Comparison of ENCODE assay signal across 7 mouse cellular contexts in genomic region chr1:132125803-132126405, GRCm38 (mm10). TPM values are rescaled to one million over a fixed set of nuclear protein-coding genes. Genes with fewer than 3 reads are reported as not detected.
DNase-seq lines count a peak whose midpoint lies in the region; ATAC-seq and TF ChIP-seq lines count a peak whose summit lies in the region.

No protein-coding gene starts in this region.

- ATAC-seq in kidney, embryonic 14.5 days (ENCODE audit: low FRiP score, low TSS enrichment): no peak

- no peak for TF ChIP-seq CTCF in left cerebral cortex, adult 2 months (IDR thresholded peaks at IDR 0.05)
- no peak for TF ChIP-seq CTCF in cortical plate, adult 2 months (IDR thresholded peaks at IDR 0.05; ENCODE audit: extremely low read depth, insufficient read depth, low read length)

- 0 out of 2 replicates have a peak, but pooled peaks cover 4% of the 10 kb centered on the region for H3K4me1 ChIP-seq in cortical plate, adult 2 months (ENCODE audit: control insufficient read depth, insufficient read depth, low read length)
- peaks cover 25% of the 10 kb centered on the region for H3K4me1 ChIP-seq in kidney, embryonic 14.5 days (ENCODE audit: control insufficient read depth, insufficient read depth, low read length)

- H3K27me3 ChIP-seq in kidney, embryonic 14.5 days (ENCODE audit: control insufficient read depth, insufficient read depth, low read length): no peaks in the 10 kb centered on the region

- no peak for TF ChIP-seq POLR2A in cortical plate, adult 2 months (IDR thresholded peaks at IDR 0.05; ENCODE audit: extremely low read depth, insufficient read depth, low read length)

- H3K27ac ChIP-seq in left cerebral cortex, adult 2 months: peak overlapping the region; percentile 54
- H3K27ac ChIP-seq in cortical plate, adult 2 months (ENCODE audit: insufficient read depth, low read length): peak overlapping the region; percentile 91
- peak overlapping the region; percentile 78 for H3K27ac ChIP-seq in kidney, embryonic 14.5 days (ENCODE audit: low read depth, low read length)

- no peaks in the 10 kb centered on the region for H3K36me3 ChIP-seq in kidney, embryonic 14.5 days (ENCODE audit: control insufficient read depth, insufficient read depth, low read length)

- no peak for DNase-seq in left cerebral cortex, adult 2 months (ENCODE audit: extremely low spot score in 1 of 2, low spot score in 2 of 2)
- no peak for DNase-seq in left cerebral cortex, postnatal 4 days
- DNase-seq in lung, postnatal 36 days: peak; percentile 44
- no peak for DNase-seq in retina, embryonic 14.5 days (ENCODE audit: low spot score)
- DNase-seq in spleen, postnatal 14 days (ENCODE audit: low spot score in 2 of 2): no peak

- H3K9me3 ChIP-seq in kidney, embryonic 14.5 days (ENCODE audit: control insufficient read depth, low read length): no peaks in the 10 kb centered on the region

- no peak overlapping the region for H3K4me2 ChIP-seq in kidney, embryonic 14.5 days (replicated peaks; ENCODE audit: low read depth, low read length)

- 0 out of 2 replicates have a peak overlapping the region, but pooled peaks have one; percentile 23 for H3K9ac ChIP-seq in kidney, embryonic 14.5 days (ENCODE audit: low read depth, low read length)

- H3K4me3 ChIP-seq in left cerebral cortex, adult 2 months: no peak overlapping the region
- H3K4me3 ChIP-seq in cortical plate, adult 2 months (ENCODE audit: insufficient read depth, low read length): no peak overlapping the region
- H3K4me3 ChIP-seq in kidney, embryonic 14.5 days (ENCODE audit: low read length): no peak overlapping the region

- 60% methylated on average over 6 of the region's 6 CpGs for WGBS in kidney, embryonic 14.5 days

- intact Hi-C loops in left cerebral cortex, adult 2 months (cut with DNase I): no loop called here
- intact Hi-C loops in left cerebral cortex, postnatal 4 days (cut with DNase I): no loop called here

RNA-seq across cellular contexts. Expression of gene Cdk18, which starts 13.6 kb away (rescaled TPM):
- total RNA-seq in left cerebral cortex, adult 2 months (2021): 10 to 100 TPM; 27.9 to 33.2 TPM
- total RNA-seq in left cerebral cortex, postnatal 4 days (2021): 10 to 100 TPM in 1 of 2 experiments, 1 to 10 TPM in 1; 9.3 to 11.5 TPM
- polyA plus RNA-seq in cortical plate, adult 2 months (2012; rRNA removed): 24.9 and 30.0 TPM in 2 replicates
- 6.3 and 6.5 TPM in 2 replicates for polyA plus RNA-seq in kidney, embryonic 14.5 days (2014; fragmentation: Nextera tagmentation; extraction: Ambion mirVana)

RNA-seq across cellular contexts. Expression of gene Mfsd4a, which starts 58.0 kb away (rescaled TPM):
- 10 to 100 TPM; 80.0 to 85.2 TPM for total RNA-seq in left cerebral cortex, adult 2 months (2021)
- 10 to 100 TPM; 14.6 to 20.9 TPM for total RNA-seq in left cerebral cortex, postnatal 4 days (2021)
- polyA plus RNA-seq in cortical plate, adult 2 months (2012; rRNA removed): 73.5 and 84.7 TPM in 2 replicates
- 5.4 and 19.7 TPM in 2 replicates for polyA plus RNA-seq in kidney, embryonic 14.5 days (2014; fragmentation: Nextera tagmentation; extraction: Ambion mirVana)
